Mouse (Mus musculus) erythroid progenitor cell, adult 5-6 weeks (primary cell): Measurements from ENCODE around the gene Lca5l. TPM values are rescaled to one million over a fixed set of nuclear protein-coding genes. Genes with fewer than 3 reads are reported as not detected.

Experiments
- ATAC-seq: replicated peaks from 2 replicates; pipeline ENCODE4 v1.8.0; 2016; ENCODE audit warnings: moderate number of reproducible peaks, mild to moderate bottlenecking, moderate TSS enrichment, inconsistent platforms; ENCODE audit not compliant: poor library complexity, low FRiP score, severe bottlenecking
- total RNA-seq, 2 experiments: library from RNA; stranded (forward) in 1 of 2; stranded (reverse) in 1 of 2; fragments of 150-400 nt in 1 of 2; fragments of 186-747, 209-891 nt in 1 of 2; gene quantifications; 2 replicates each; pipeline versions ENCODE4 v1.2.3 to v1.2.4; 2015 to 2017; ENCODE audit warnings: low replicate concordance in 2 of 2

Lca5l gene
- total RNA-seq, 2 experiments from 2014 or later: not detected

- no peak for ATAC-seq
Observed at GRCm38 (mm10) chr16:96127288-96127656, 64.8 kb downstream of the Lca5l start.

GRCm38 (mm10) chr16:96126684-96127171 is 65.3 kb downstream of the Lca5l start:
- ATAC-seq: no peak

- ATAC-seq: no peak
Observed at GRCm38 (mm10) chr16:96120022-96120623, 71.9 kb downstream of the Lca5l start.

GRCm38 (mm10) chr16:96114729-96115128 is 77.3 kb downstream of the Lca5l start:
- no peak for ATAC-seq

GRCm38 (mm10) chr16:96112769-96113168 is 79.3 kb downstream of the Lca5l start:
- no peak for ATAC-seq

- no peak for ATAC-seq
Observed at GRCm38 (mm10) chr16:96110655-96111345, 81.3 kb downstream of the Lca5l start.

GRCm38 (mm10) chr16:96109673-96110072 is 82.4 kb downstream of the Lca5l start:
- ATAC-seq: no peak

Other genes starting within 250 kb of the Lca5l start
- 6.5 and 8.0 TPM in 2 replicates for gene Psmg1, start 201.3 kb downstream of the Lca5l start, total RNA-seq (2015; ENCODE audit: low replicate concordance)
- gene Psmg1, start 201.3 kb downstream of the Lca5l start, total RNA-seq (2017; ENCODE audit: low replicate concordance): 8.6 and 9.9 TPM in 2 replicates
- gene Brwd1, start 109.7 kb downstream of the Lca5l start, total RNA-seq (2015; ENCODE audit: low replicate concordance): 12.6 and 36.0 TPM in 2 replicates
- gene Brwd1, start 109.7 kb downstream of the Lca5l start, total RNA-seq (2017; ENCODE audit: low replicate concordance): 16.9 and 19.0 TPM in 2 replicates
- 33.5 and 60.5 TPM in 2 replicates for gene Hmgn1, start 64.5 kb downstream of the Lca5l start, total RNA-seq (2015; ENCODE audit: low replicate concordance)
- gene Hmgn1, start 64.5 kb downstream of the Lca5l start, total RNA-seq (2017; ENCODE audit: low replicate concordance): 9.1 and 16.9 TPM in 2 replicates
- gene Wrb, start 46.9 kb downstream of the Lca5l start, total RNA-seq (2015; ENCODE audit: low replicate concordance): 1.4 TPM in 1 of 2 replicates, not detected in the other
- gene Wrb, start 46.9 kb downstream of the Lca5l start, total RNA-seq (2017; ENCODE audit: low replicate concordance): 2.1 TPM in 1 of 2 replicates, not detected in the other
- not detected in 2 replicates for gene Sh3bgr, start 8.2 kb upstream of the Lca5l start, total RNA-seq (2015; ENCODE audit: low replicate concordance)
- gene Sh3bgr, start 8.2 kb upstream of the Lca5l start, total RNA-seq (2017; ENCODE audit: low replicate concordance): not detected in 2 replicates
- gene B3galt5, start 43.5 kb upstream of the Lca5l start, total RNA-seq (2015; ENCODE audit: low replicate concordance): not detected in 2 replicates
- not detected in 2 replicates for gene B3galt5, start 43.5 kb upstream of the Lca5l start, total RNA-seq (2017; ENCODE audit: low replicate concordance)